9 mouse cellular contexts compared by ENCODE assay signal in genomic region chr3:96333396-96334174, GRCm38 (mm10). TPM values are rescaled to one million over a fixed set of nuclear protein-coding genes. Genes with fewer than 3 reads are reported as not detected.
DNase-seq lines count a peak whose midpoint lies in the region; ATAC-seq and TF ChIP-seq lines count a peak whose summit lies in the region.
"Had no signal": no experiment of that assay in that cellular context is flagged by ENCODE, and none has a peak within 500 bp of the region (broad histone marks: within the 10 kb centered on the region; RNA-seq: fewer than 3 reads in every experiment).

No protein-coding gene starts in this region.

- DNase-seq in heart, adult 2 months = peak in 1 of 2 experiments; percentile 40
- no peak for DNase-seq in heart, adult 9 months (ENCODE audit: low spot score in 2 of 2)
- no peak for DNase-seq in liver, embryonic 13.5 days
- DNase-seq in layer of hippocampus, postnatal 14 days (ENCODE audit: low spot score in 2 of 2) = no peak
- DNase-seq in layer of hippocampus, adult 2 months (ENCODE audit: low spot score in 2 of 2) = no peak
- DNase-seq in spleen, postnatal 4 days (ENCODE audit: low spot score in 2 of 2) = no peak

- TF ChIP-seq EP300 in heart, adult 2 months (IDR thresholded peaks at IDR 0.05; ENCODE audit: insufficient read depth, low read depth, low read length) = no peak
- TF ChIP-seq EP300 in ES-Bruce4 (IDR thresholded peaks at IDR 0.05; ENCODE audit: insufficient read depth, low read depth, low read length) = no peak

- peak overlapping the region; percentile 17; the same call in 1 of the 2 replicates for H3K4me3 ChIP-seq in heart, adult 2 months
- peak overlapping the region; percentile 64 for H3K4me3 ChIP-seq in ES-Bruce4 (ENCODE audit: low read depth, low read length)
- peak overlapping the region; percentile 51 for H3K4me3 ChIP-seq in liver, embryonic 13.5 days (replicated peaks)
- no peak overlapping the region; the same call in 1 of the 2 replicates for H3K4me3 ChIP-seq in layer of hippocampus, adult 2 months

- no peak overlapping the region for H3K9ac ChIP-seq in heart, adult 2 months (ENCODE audit: low read depth, low read length)
- peak overlapping the region; percentile 78 for H3K9ac ChIP-seq in ES-Bruce4 (ENCODE audit: low read depth, poor library complexity, severe bottlenecking)
- H3K9ac ChIP-seq in liver, embryonic 13.5 days = peak overlapping the region; percentile 41

- no peaks in the 10 kb centered on the region for H3K79me2 ChIP-seq in heart, adult 2 months (replicated peaks; ENCODE audit: control insufficient read depth, insufficient read depth, low read length)

- ATAC-seq in granulocyte monocyte progenitor cell, adult 5-6 weeks (replicated peaks; ENCODE audit: poor library complexity, severe bottlenecking) = peak; percentile 11; the same call in 1 of the 2 replicates
- ATAC-seq in liver, embryonic 13.5 days (ENCODE audit: low read depth) = no peak
- ATAC-seq: Patski had no signal

- intact Hi-C loops in heart, adult 2 months (cut with DNase I) = no loop called here

- H3K27ac ChIP-seq in heart, adult 2 months = no peak overlapping the region
- peak overlapping the region; percentile 37 for H3K27ac ChIP-seq in ES-Bruce4 (ENCODE audit: insufficient read depth, low read length)
- H3K27ac ChIP-seq in liver, embryonic 13.5 days = no peak overlapping the region
- H3K27ac ChIP-seq in layer of hippocampus, adult 2 months = no peak overlapping the region

- no peaks in the 10 kb centered on the region for H3K9me3 ChIP-seq in ES-Bruce4 (replicated peaks; ENCODE audit: control insufficient read depth, insufficient read depth, low read length, poor library complexity, severe bottlenecking)
- H3K9me3 ChIP-seq in liver, embryonic 13.5 days (replicated peaks) = no peaks in the 10 kb centered on the region

- H3K4me2 ChIP-seq in liver, embryonic 13.5 days = peak overlapping the region; percentile 68

- peaks cover 30% of the 10 kb centered on the region for H3K27me3 ChIP-seq in heart, adult 2 months (ENCODE audit: control insufficient read depth, insufficient read depth, low read length)
- no peaks in the 10 kb centered on the region for H3K27me3 ChIP-seq in ES-Bruce4 (ENCODE audit: control insufficient read depth, insufficient read depth, low read length, poor library complexity, severe bottlenecking)
- peaks cover 97% of the 10 kb centered on the region for H3K27me3 ChIP-seq in liver, embryonic 13.5 days

- TF ChIP-seq CTCF in heart, adult 2 months (IDR thresholded peaks at IDR 0.05) = no peak
- no peak for TF ChIP-seq CTCF in ES-Bruce4 (IDR thresholded peaks at IDR 0.05; ENCODE audit: low read depth, low read length)
- TF ChIP-seq CTCF in layer of hippocampus, adult 2 months (conservative IDR thresholded peaks at IDR 0.05) = no peak

- no peak for TF ChIP-seq POLR2A in heart, adult 2 months (IDR thresholded peaks at IDR 0.05; ENCODE audit: insufficient read depth, low read depth, low read length)
- no peak for TF ChIP-seq POLR2A in ES-Bruce4 (IDR thresholded peaks at IDR 0.05; ENCODE audit: insufficient read depth, low read length)

- H3K36me3 ChIP-seq in heart, adult 2 months (ENCODE audit: control insufficient read depth, insufficient read depth, low read length) = no peaks in the 10 kb centered on the region
- H3K36me3 ChIP-seq in ES-Bruce4 (ENCODE audit: control insufficient read depth, insufficient read depth, low read length, poor library complexity, severe bottlenecking) = no peaks in the 10 kb centered on the region
- no peaks in the 10 kb centered on the region for H3K36me3 ChIP-seq in liver, embryonic 13.5 days

- peaks cover 2% of the 10 kb centered on the region for H3K4me1 ChIP-seq in heart, adult 2 months (ENCODE audit: control insufficient read depth, insufficient read depth, low read length)
- peaks cover 5% of the 10 kb centered on the region for H3K4me1 ChIP-seq in ES-Bruce4 (ENCODE audit: control insufficient read depth, insufficient read depth, low read length)
- H3K4me1 ChIP-seq in liver, embryonic 13.5 days (replicated peaks) = peaks cover 35% of the 10 kb centered on the region

- 5% methylated on average over 25 of the region's 25 CpGs for WGBS in heart, adult 2 months
- WGBS in liver, embryonic 13.5 days (ENCODE audit: insufficient replicate concordance) = 1% methylated on average over 25 of the region's 25 CpGs

RNA-seq across cellular contexts. Expression of gene Fcgr1, which starts 39.8 kb away (rescaled TPM):
- total RNA-seq in heart, adult 2 months (2021) = 1 to 10 TPM; 1.2 to 1.3 TPM
- 1.1 and 2.4 TPM in 2 replicates for polyA plus RNA-seq in heart, adult 2 months (2012; rRNA removed)
- polyA plus RNA-seq in ES-Bruce4 (2011; ENCODE audit: insufficient read depth, insufficient read length, low read depth, missing spikeins) = not detected in 2 replicates
- not detected in 2 replicates for total RNA-seq in granulocyte monocyte progenitor cell, adult 5-6 weeks (2014; fragmentation: Nextera tagmentation)
- 0.04 and 4.6 TPM in 2 replicates for total RNA-seq in granulocyte monocyte progenitor cell, adult 5-6 weeks (2017)
- polyA plus RNA-seq in liver, embryonic 13.5 days (2015; fragmentation: Nextera tagmentation; extraction: Ambion mirVana) = 3.0 and 4.6 TPM in 2 replicates
- total RNA-seq in layer of hippocampus, postnatal 14 days (2021) = 1 to 10 TPM; 2.3 to 2.5 TPM
- total RNA-seq in layer of hippocampus, adult 2 months (2021) = 1 to 10 TPM; 2.2 to 2.3 TPM
